Mouse (Mus musculus): ENCODE data around the gene Kcnk6.
A peak's percentile ranks its signal among the peaks of the same experiment; 100 is the strongest.

DNA sequence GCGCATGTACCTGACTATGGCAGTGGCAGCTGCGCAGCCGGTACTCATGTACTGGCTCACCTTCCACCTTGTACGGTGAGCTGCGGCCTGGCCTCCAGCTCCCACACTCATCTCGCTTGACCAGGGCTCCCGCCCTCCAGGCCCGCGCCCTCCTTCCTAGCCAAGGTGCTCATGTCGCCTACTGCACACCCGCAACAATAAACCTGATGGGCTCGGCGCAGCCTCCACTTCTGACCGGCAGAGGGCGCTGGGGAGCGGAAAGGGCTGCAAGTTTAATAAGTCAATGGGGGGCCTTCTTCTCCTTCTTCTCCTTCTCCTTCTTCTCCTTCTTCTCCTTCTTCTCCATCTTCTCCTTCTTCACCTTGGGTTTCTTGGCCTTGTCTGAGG is 15.0 kb upstream of the Kcnk6 start:
- TF ChIP-seq MYOG (IDR thresholded peaks at IDR 0.05; ENCODE audit: control insufficient read depth, extremely low read depth, insufficient read length) = no peak
- TF ChIP-seq CTCF (IDR thresholded peaks at IDR 0.05; ENCODE audit: control insufficient read depth, insufficient read depth, insufficient read length) = peak; percentile 80
- TF ChIP-seq USF1 (IDR thresholded peaks at IDR 0.05; ENCODE audit: low read depth) = no peak
